Mouse (Mus musculus) cortical plate, adult 2 months (tissue): ENCODE measurements around the gene Ecm2.

Experiments
- CTCF ChIP-seq: fragments of 200-500 bp; IDR thresholded peaks from 2 replicates; pipeline ENCODE4 v1.5.1; 2011; ENCODE audit warnings: mild to moderate bottlenecking, control low read depth, low read length; ENCODE audit not compliant: insufficient read depth; ENCODE audit errors: extremely low read depth
- POLR2A ChIP-seq: fragments of 200-500 bp; IDR thresholded peaks from 2 replicates; pipeline ENCODE4 v1.6.1; 2011; ENCODE audit warnings: mild to moderate bottlenecking, low read length, control low read depth; ENCODE audit not compliant: insufficient read depth; ENCODE audit errors: extremely low read depth

DNA sequence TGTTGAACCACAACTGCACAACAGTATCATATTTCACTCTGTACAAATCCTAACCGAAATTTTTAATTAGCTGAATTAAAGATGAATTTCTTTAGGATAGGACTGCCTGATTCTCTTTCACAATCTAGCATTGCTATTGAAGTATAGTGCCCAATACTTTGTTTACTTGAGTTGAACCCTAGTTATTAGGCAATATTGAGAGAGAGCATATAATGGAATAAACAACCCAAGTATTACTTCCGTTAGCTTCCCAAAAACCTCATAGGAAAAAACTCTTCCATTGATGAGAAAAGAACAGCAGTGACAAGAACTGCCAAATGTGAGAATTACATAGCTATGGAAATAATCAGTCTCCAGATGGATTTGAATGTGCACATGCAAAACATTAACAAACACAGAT lies 21.6 kb downstream of the Ecm2 start:
- TF ChIP-seq POLR2A (no peak), CTCF (no peak)
